Mouse (Mus musculus): ENCODE measurements around the gene Plac8. TPM values are rescaled to one million over a fixed set of nuclear protein-coding genes. Genes with fewer than 3 reads are reported as not detected.

The Plac8 gene
- polyA plus RNA-seq (2014; fragmentation: Illumina TruSeq; extraction: RNeasy Lipid Tissue Mini Kit (QIAGEN cat#74804); ENCODE audit: low read depth, low replicate concordance): 10.2 TPM

DNA sequence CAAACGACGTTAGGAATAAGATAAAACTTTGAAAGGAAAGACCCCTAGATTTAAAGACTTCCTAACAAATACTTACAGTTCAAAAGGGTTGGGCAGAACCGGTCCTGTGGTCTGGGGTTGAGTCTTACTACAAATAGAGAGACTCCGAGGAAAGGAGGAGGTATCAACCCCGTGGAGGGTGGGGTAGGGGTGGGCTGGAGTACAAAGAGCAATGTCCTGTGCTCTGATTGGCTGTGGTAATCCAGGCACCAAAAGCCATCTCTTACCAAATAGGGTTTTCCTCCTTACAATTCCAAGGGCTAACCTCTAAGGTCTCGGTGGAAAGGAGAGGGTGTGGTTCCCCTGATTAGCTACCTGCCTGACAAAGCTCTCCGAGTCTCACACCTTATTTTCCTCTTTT, at the start of gene Plac8:
Gene Plac8, minus strand, starts transcription at position 177 of the 400 bp plus-strand sequence.

DNA sequence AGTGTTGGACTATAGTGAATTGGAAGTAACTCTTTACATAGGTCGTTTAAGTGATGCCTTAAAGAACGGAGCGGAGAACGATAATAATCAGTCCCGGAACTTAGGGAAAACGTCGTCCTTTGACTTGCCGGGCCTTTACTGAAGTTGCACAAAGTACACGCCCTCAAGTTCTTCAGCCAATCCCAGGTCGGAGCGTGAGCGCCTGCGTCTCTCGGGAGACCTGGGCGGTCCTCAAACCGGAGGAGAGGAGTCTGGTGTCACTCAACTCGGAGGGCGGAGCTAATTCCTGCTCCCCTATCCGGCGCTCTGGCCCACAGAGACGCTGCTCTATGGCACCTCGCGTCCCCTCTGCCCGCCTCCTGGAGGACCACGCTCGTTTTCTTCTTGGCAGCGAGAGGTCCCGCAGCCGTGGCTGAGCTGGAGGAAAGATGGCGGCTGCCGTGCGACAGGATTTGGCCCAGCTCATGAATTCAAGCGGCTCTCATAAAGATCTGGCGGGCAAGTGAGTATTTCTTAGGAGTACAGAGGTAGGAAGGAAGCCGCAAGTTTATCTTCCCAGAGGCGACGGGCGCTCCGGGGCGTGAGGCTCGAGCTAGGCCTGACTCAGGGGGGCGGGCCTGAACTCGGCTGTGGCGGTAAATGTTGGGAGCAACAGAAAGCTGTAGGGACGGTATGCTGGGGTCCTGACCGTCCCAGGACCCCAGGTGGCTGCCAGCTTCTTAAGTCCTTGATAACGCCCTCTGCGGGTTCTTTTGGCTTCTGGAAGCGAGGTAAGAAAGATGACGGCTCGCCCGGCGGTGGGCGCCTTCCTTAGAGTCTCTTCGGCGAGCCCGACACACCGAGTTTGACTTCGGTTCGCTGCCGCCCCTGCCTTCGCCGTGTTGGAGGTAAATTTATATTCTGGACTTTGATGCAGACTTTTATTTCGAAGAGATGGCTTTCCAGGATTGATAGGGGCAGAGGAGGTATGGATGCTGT, 53.7 kb downstream of the Plac8 start, which contains the start of gene Cops4:
Gene Cops4, plus strand, starts transcription at position 261 of the 978 bp plus-strand sequence.

Other genes with a start within 250 kb of the Plac8 start
- gene Sec31a, start 156.0 kb downstream of the Plac8 start, polyA plus RNA-seq (2014; fragmentation: Illumina TruSeq; extraction: RNeasy Lipid Tissue Mini Kit (QIAGEN cat#74804); ENCODE audit: low read depth, low replicate concordance): 123 TPM
- gene Lin54, start 71.6 kb downstream of the Plac8 start, polyA plus RNA-seq (2014; fragmentation: Illumina TruSeq; extraction: RNeasy Lipid Tissue Mini Kit (QIAGEN cat#74804); ENCODE audit: low read depth, low replicate concordance): 9.9 TPM
- gene Cops4, start 53.9 kb downstream of the Plac8 start, polyA plus RNA-seq (2014; fragmentation: Illumina TruSeq; extraction: RNeasy Lipid Tissue Mini Kit (QIAGEN cat#74804); ENCODE audit: low read depth, low replicate concordance): 43.6 TPM
- 14.4 TPM for gene Coq2, start 102.9 kb upstream of the Plac8 start, polyA plus RNA-seq (2014; fragmentation: Illumina TruSeq; extraction: RNeasy Lipid Tissue Mini Kit (QIAGEN cat#74804); ENCODE audit: low read depth, low replicate concordance)
- 3.5 TPM for gene Hpse, start 147.5 kb upstream of the Plac8 start, polyA plus RNA-seq (2014; fragmentation: Illumina TruSeq; extraction: RNeasy Lipid Tissue Mini Kit (QIAGEN cat#74804); ENCODE audit: low read depth, low replicate concordance)
- gene Helq, start 226.4 kb upstream of the Plac8 start, polyA plus RNA-seq (2014; fragmentation: Illumina TruSeq; extraction: RNeasy Lipid Tissue Mini Kit (QIAGEN cat#74804); ENCODE audit: low read depth, low replicate concordance): 2.6 TPM
- gene Mrps18c, start 226.4 kb upstream of the Plac8 start, polyA plus RNA-seq (2014; fragmentation: Illumina TruSeq; extraction: RNeasy Lipid Tissue Mini Kit (QIAGEN cat#74804); ENCODE audit: low read depth, low replicate concordance): 135 TPM
- gene Abraxas1, start 248.7 kb upstream of the Plac8 start, polyA plus RNA-seq (2014; fragmentation: Illumina TruSeq; extraction: RNeasy Lipid Tissue Mini Kit (QIAGEN cat#74804); ENCODE audit: low read depth, low replicate concordance): 17.3 TPM